Mouse (Mus musculus): Measurements from ENCODE around the gene Scyl1.

- TF ChIP-seq CTCF (IDR thresholded peaks at IDR 0.05; ENCODE audit: low read depth) (no peak), EP300 (optimal IDR thresholded peaks at IDR 0.05) (no peak)
Measured at GRCm38 (mm10) chr19:5797381-5798111, 26.3 kb upstream of the Scyl1 start.

Measured in stomach, postnatal 0 days (tissue).